Mouse (Mus musculus) olfactory bulb, adult 2 months (tissue): Measurements from ENCODE around the gene Cntnap5a.

ENCODE experiments used
- CTCF ChIP-seq: fragments of 200-500 bp; IDR thresholded peaks from 2 replicates; pipeline ENCODE4 v1.5.1; 2012; ENCODE audit warnings: low read depth, mild to moderate bottlenecking, low read length, moderate library complexity; ENCODE audit not compliant: insufficient read depth
- POLR2A ChIP-seq: fragments of 200-500 bp; IDR thresholded peaks from 2 replicates; pipeline ENCODE4 v1.6.1; 2012; ENCODE audit warnings: mild to moderate bottlenecking, low read depth, low read length, moderate library complexity; ENCODE audit not compliant: insufficient read depth

- TF ChIP-seq POLR2A (no peak), CTCF (no peak)
These were observed 423.1 kb downstream of the Cntnap5a start for GRCm38 (mm10) chr1:116107724-116108058.
